Mouse (Mus musculus): Measurements from ENCODE around the gene Ankrd17. TPM values are rescaled to one million over a fixed set of nuclear protein-coding genes. Genes with fewer than 3 reads are reported as not detected.
A peak's percentile ranks its signal among the peaks of the same experiment; 100 is the strongest.

Ankrd17 gene
- total RNA-seq (2012; rRNA removed) (34.6 and 37.5 TPM in 2 replicates), polyA plus RNA-seq (2012; ENCODE audit: insufficient read depth in 1 of 2, insufficient read length in 2 of 2, low read depth in 1 of 2, low replicate concordance in 2 of 2, missing spikeins in 1 of 2) (10 to 100 TPM; 35.0 to 67.3 TPM)

- Histone ChIP-seq H3K9me3 (replicated peaks; ENCODE audit: insufficient read depth, low read length) (no peaks in the 10 kb centered on the region), H3K9ac (ENCODE audit: control insufficient read depth, low read depth, low read length, poor library complexity, severe bottlenecking) (peak within 1 kb of the TSS; percentile 99), H3K27me3 (ENCODE audit: control insufficient read depth in 1 of 2, insufficient read depth in 2 of 2, low read length in 2 of 2) (no peaks in the 10 kb centered on the region), H3K27ac (ENCODE audit: control insufficient read depth, low read depth, low read length) (peak within 1 kb of the TSS; percentile 91), H3K79me2 (ENCODE audit: control insufficient read depth, insufficient read depth, low read length, poor library complexity) (peaks cover 49% of the 10 kb centered on the region), H3K4me1 (ENCODE audit: control insufficient read depth in 1 of 2, insufficient read depth in 2 of 2, low read length in 2 of 2) (peaks cover 0 to 4% of the 10 kb centered on the region in 2 experiments; a peak in 2 of 4 replicates), H3K4me3 (ENCODE audit: control insufficient read depth in 1 of 2, insufficient read depth in 1 of 2, low read depth in 2 of 2, low read length in 2 of 2) (peak within 1 kb of the TSS; percentile 85 to 99), H3K36me3 (ENCODE audit: control insufficient read depth in 1 of 2, insufficient read depth in 2 of 2, low read length in 2 of 2) (peaks cover 11 to 34% of the 10 kb centered on the region in 2 experiments)
- DNase-seq (ENCODE audit: low read depth, low spot score) = peak; percentile 93
- peak; percentile 89 for TF ChIP-seq HCFC1 (IDR thresholded peaks at IDR 0.05; ENCODE audit: low read depth, low read length)
- no peak for TF ChIP-seq CHD1 (IDR thresholded peaks at IDR 0.05; ENCODE audit: low read depth, low read length)
- TF ChIP-seq BHLHE40 (IDR thresholded peaks at IDR 0.05; ENCODE audit: borderline replicate concordance, low read depth, low read length) = no peak
- TF ChIP-seq CHD2 (IDR thresholded peaks at IDR 0.05; ENCODE audit: low read length) = peak; percentile 50; the same call in 1 of the 2 replicates
- peak; percentile 58; the same call in 1 of the 2 replicates for TF ChIP-seq TBP (IDR thresholded peaks at IDR 0.05; ENCODE audit: low read depth, low read length)
- peak; percentile 64; the same call in 1 of the 2 replicates for TF ChIP-seq KAT2A (conservative IDR thresholded peaks at IDR 0.05; ENCODE audit: low read depth, low read length)
- TF ChIP-seq ETS1 (IDR thresholded peaks at IDR 0.05; ENCODE audit: low read depth, low read length) = no peak
- no peak for TF ChIP-seq UBTF (IDR thresholded peaks at IDR 0.05; ENCODE audit: borderline replicate concordance, insufficient read depth, low read depth, low read length)
- TF ChIP-seq POLR2AphosphoS5 (IDR thresholded peaks at IDR 0.05; ENCODE audit: borderline replicate concordance, low read depth, low read length) = no peak
- peak; percentile 83 for TF ChIP-seq NELFE (IDR thresholded peaks at IDR 0.05; ENCODE audit: low read depth, low read length)
- no peak for TF ChIP-seq MYB (IDR thresholded peaks at IDR 0.05; ENCODE audit: low read depth, low read length)
- no peak for TF ChIP-seq MAFK (IDR thresholded peaks at IDR 0.05; ENCODE audit: borderline replicate concordance, low read depth, low read length)
- no peak for TF ChIP-seq SMC3 (IDR thresholded peaks at IDR 0.05; ENCODE audit: low read depth, low read length)
- TF ChIP-seq E2F4 (IDR thresholded peaks at IDR 0.05; ENCODE audit: borderline replicate concordance, low read depth, low read length) = no peak; the same call in 1 of the 2 replicates
- TF ChIP-seq ZNF384 (IDR thresholded peaks at IDR 0.05; ENCODE audit: low read depth, low read length) = no peak
- peak; percentile 79 for TF ChIP-seq ZMIZ1 (IDR thresholded peaks at IDR 0.05; ENCODE audit: low read depth, low read length)
- peak; percentile 66 for TF ChIP-seq MAX (IDR thresholded peaks at IDR 0.05; ENCODE audit: low read length)
- no peak for TF ChIP-seq ZKSCAN1 (IDR thresholded peaks at IDR 0.05; ENCODE audit: low read depth, low read length)
- TF ChIP-seq POLR2AphosphoS2 (IDR thresholded peaks at IDR 0.05; ENCODE audit: low read length) = peak; percentile 73
- no peak for TF ChIP-seq MYC (IDR thresholded peaks at IDR 0.05; ENCODE audit: low read depth, low read length)
- TF ChIP-seq MXI1 (IDR thresholded peaks at IDR 0.05; ENCODE audit: low read depth, low read length) = peak; percentile 74
- 0 out of 2 replicates have a peak, but pooled peaks have one; percentile 18 for TF ChIP-seq MEF2A (IDR thresholded peaks at IDR 0.05; ENCODE audit: extremely low read depth, insufficient replicate concordance, low read depth, low read length, poor library complexity, severe bottlenecking)
- TF ChIP-seq JUND (IDR thresholded peaks at IDR 0.05; ENCODE audit: low read depth, low read length) = no peak
- TF ChIP-seq EP300 (IDR thresholded peaks at IDR 0.05; ENCODE audit: low read depth in 1 of 2, low read length in 2 of 2) = no peak
- no peak for TF ChIP-seq GABPA (IDR thresholded peaks at IDR 0.05; ENCODE audit: low read depth, low read length)
- no peak for TF ChIP-seq RAD21 (IDR thresholded peaks at IDR 0.05; ENCODE audit: low read depth, low read length)
- no peak for TF ChIP-seq GATA1 (IDR thresholded peaks at IDR 0.05; ENCODE audit: low read depth, low read length)
- no peak for TF ChIP-seq RCOR1 (IDR thresholded peaks at IDR 0.05; ENCODE audit: low read depth, low read length)
- TF ChIP-seq USF2 (IDR thresholded peaks at IDR 0.05; ENCODE audit: borderline replicate concordance in 1 of 2, insufficient read depth in 1 of 2, low read depth in 1 of 2, low read length in 2 of 2) = no peak
- TF ChIP-seq MAZ (IDR thresholded peaks at IDR 0.05; ENCODE audit: low read depth, low read length) = peak; percentile 93
- peak; percentile 88 for TF ChIP-seq ELF1 (IDR thresholded peaks at IDR 0.05; ENCODE audit: low read depth, low read length)
- TF ChIP-seq USF1 (IDR thresholded peaks at IDR 0.05; ENCODE audit: low read depth, low read length) = no peak
- TF ChIP-seq NRF1 (IDR thresholded peaks at IDR 0.05; ENCODE audit: insufficient read depth, low read depth, low read length, poor library complexity, severe bottlenecking) = peak; percentile 63
- peak; percentile 93 for TF ChIP-seq SIN3A (IDR thresholded peaks at IDR 0.05; ENCODE audit: low read length)
These were observed at the start of gene Ankrd17 for GRCm38 (mm10) chr5:90366121-90367066. Gene Ankrd17, minus strand, starts transcription at chr5:90366577.

All from MEL (cell line).